ENCODE assay signal across 8 mouse cellular contexts in genomic region chr14:54925349-54926342, GRCm38 (mm10). TPM values are rescaled to one million over a fixed set of nuclear protein-coding genes. Genes with fewer than 3 reads are reported as not detected.
DNase-seq lines count a peak whose midpoint lies in the region; ATAC-seq and TF ChIP-seq lines count a peak whose summit lies in the region.

Gene Efs (minus strand): TSS chr14:54926126.

- peak within 1 kb of the TSS; percentile 97 for H3K9ac ChIP-seq in embryonic facial prominence, embryonic 13.5 days
- H3K9ac ChIP-seq in liver, embryonic 15.5 days: no peak within 1 kb of the TSS
- peak within 1 kb of the TSS; percentile 68 for H3K9ac ChIP-seq in neural tube, embryonic 15.5 days (replicated peaks)

- DNase-seq in left cerebral cortex, adult 2 months (ENCODE audit: extremely low spot score in 1 of 2, low spot score in 2 of 2): peak; percentile 53 to 55
- no peak for DNase-seq in left cerebral cortex, adult 8-10 months (ENCODE audit: low spot score in 2 of 2)
- DNase-seq in heart, adult 9 months (ENCODE audit: low spot score in 2 of 2): peak; percentile 56 to 68
- peak; percentile 23 to 31 for DNase-seq in kidney, adult 8-10 months

- intact Hi-C loops in left cerebral cortex, adult 2 months (cut with DNase I): no loop called here

- H3K4me3 ChIP-seq in left cerebral cortex, adult 2 months: peak within 1 kb of the TSS; percentile 54
- H3K4me3 ChIP-seq in embryonic facial prominence, embryonic 13.5 days: peak within 1 kb of the TSS; percentile 65
- H3K4me3 ChIP-seq in liver, embryonic 15.5 days (replicated peaks): peak within 1 kb of the TSS; percentile 35
- peak within 1 kb of the TSS; percentile 52 for H3K4me3 ChIP-seq in neural tube, embryonic 15.5 days (replicated peaks)

- H3K9me3 ChIP-seq in embryonic facial prominence, embryonic 13.5 days: peaks cover 18% of the 10 kb centered on the region
- no peaks in the 10 kb centered on the region for H3K9me3 ChIP-seq in liver, embryonic 15.5 days (replicated peaks)
- H3K9me3 ChIP-seq in neural tube, embryonic 15.5 days (replicated peaks): no peaks in the 10 kb centered on the region; the same call in 1 of the 2 replicates

- no peaks in the 10 kb centered on the region for H3K27me3 ChIP-seq in embryonic facial prominence, embryonic 13.5 days
- H3K27me3 ChIP-seq in liver, embryonic 15.5 days: peaks cover 80% of the 10 kb centered on the region
- H3K27me3 ChIP-seq in neural tube, embryonic 15.5 days (replicated peaks): 0 out of 2 replicates have a peak, but pooled peaks cover 3% of the 10 kb centered on the region

- no peak for TF ChIP-seq CTCF in left cerebral cortex, adult 2 months (IDR thresholded peaks at IDR 0.05)

- H3K36me3 ChIP-seq in embryonic facial prominence, embryonic 13.5 days: peaks cover 26% of the 10 kb centered on the region
- no peaks in the 10 kb centered on the region for H3K36me3 ChIP-seq in liver, embryonic 15.5 days (replicated peaks)
- H3K36me3 ChIP-seq in neural tube, embryonic 15.5 days: peaks cover 6% of the 10 kb centered on the region; the same call in 1 of the 2 replicates

- under 1% methylated on average over 50 of the region's 57 CpGs for WGBS in embryonic facial prominence, embryonic 13.5 days
- 8% methylated on average over 57 of the region's 57 CpGs for WGBS in liver, embryonic 15.5 days (ENCODE audit: insufficient replicate concordance)
- under 1% methylated on average over 57 of the region's 57 CpGs for WGBS in neural tube, embryonic 15.5 days

- peak; percentile 60 for ATAC-seq in embryonic facial prominence, embryonic 13.5 days (ENCODE audit: insufficient number of reproducible peaks, insufficient read depth, low FRiP score, low TSS enrichment, low read depth)
- 0 out of 2 replicates have a peak, but pooled peaks have one; percentile 24 for ATAC-seq in liver, embryonic 15.5 days (ENCODE audit: insufficient read depth)
- peak; percentile 45 for ATAC-seq in neural tube, embryonic 15.5 days (ENCODE audit: low FRiP score)
- no peak for ATAC-seq in megakaryocyte-erythroid progenitor cell, adult 5-6 weeks (replicated peaks; ENCODE audit: low FRiP score, low TSS enrichment, poor library complexity, severe bottlenecking)

- H3K27ac ChIP-seq in left cerebral cortex, adult 2 months: peak within 1 kb of the TSS; percentile 76
- H3K27ac ChIP-seq in embryonic facial prominence, embryonic 13.5 days: peak within 1 kb of the TSS; percentile 100
- no peak within 1 kb of the TSS; the same call in 1 of the 2 replicates for H3K27ac ChIP-seq in liver, embryonic 15.5 days (replicated peaks)
- peak within 1 kb of the TSS; percentile 88 for H3K27ac ChIP-seq in neural tube, embryonic 15.5 days (replicated peaks)

- peaks cover 54% of the 10 kb centered on the region for H3K4me1 ChIP-seq in embryonic facial prominence, embryonic 13.5 days
- peaks cover 19% of the 10 kb centered on the region for H3K4me1 ChIP-seq in liver, embryonic 15.5 days (replicated peaks)
- peaks cover 49% of the 10 kb centered on the region for H3K4me1 ChIP-seq in neural tube, embryonic 15.5 days

- peak within 1 kb of the TSS; percentile 92 for H3K4me2 ChIP-seq in embryonic facial prominence, embryonic 13.5 days
- H3K4me2 ChIP-seq in liver, embryonic 15.5 days: peak within 1 kb of the TSS; percentile 58
- H3K4me2 ChIP-seq in neural tube, embryonic 15.5 days: peak within 1 kb of the TSS; percentile 97

RNA-seq across cellular contexts. Expression of gene Efs, which starts in this region (rescaled TPM):
- 1 to 10 TPM; 5.1 to 8.1 TPM for total RNA-seq in left cerebral cortex, adult 2 months (2021)
- total RNA-seq in left cerebral cortex, adult 8-10 months (2022): 10 to 100 TPM in 1 of 4 experiments, 1 to 10 TPM in 3; 8.9 to 10.3 (median 9.1) TPM
- polyA plus RNA-seq in embryonic facial prominence, embryonic 13.5 days (2015; fragmentation: Nextera tagmentation; extraction: Ambion mirVana): 50.3 and 50.9 TPM in 2 replicates
- polyA plus RNA-seq in liver, embryonic 15.5 days (2015; fragmentation: Nextera tagmentation; extraction: Ambion mirVana): 0.62 and 0.63 TPM in 2 replicates
- polyA plus RNA-seq in neural tube, embryonic 15.5 days (2015; fragmentation: Nextera tagmentation; extraction: Ambion mirVana): 11.9 and 16.4 TPM in 2 replicates
- total RNA-seq in megakaryocyte-erythroid progenitor cell, adult 5-6 weeks (2014; fragmentation: Nextera tagmentation): not detected in 2 replicates
- total RNA-seq in megakaryocyte-erythroid progenitor cell, adult 5-6 weeks (2017): not detected in 2 replicates

Comparison
In these comparisons a context has a peak if more than half of its experiments do, and no peak if none do; other contexts are left out.
1. RNA of gene Efs (total RNA-seq): 8.9 to 10.3 TPM in left cerebral cortex, adult 8-10 months and 5.1 to 8.1 TPM in left cerebral cortex, adult 2 months; not detected in megakaryocyte-erythroid progenitor cell, adult 5-6 weeks; every median in the first group is over 4 times any median in the second.
2. DNase-seq: peak in left cerebral cortex, adult 2 months (2 of 2), heart, adult 9 months (2 of 2) and kidney, adult 8-10 months (2 of 2); none in left cerebral cortex, adult 8-10 months (0 of 2).
3. Peak in ATAC-seq, H3K4me3 ChIP-seq and H3K4me2 ChIP-seq in liver, embryonic 15.5 days; RNA of the gene not detected or under 1 TPM.
4. Peak in every context shown above with its lines, with median percentiles within 50 percentile points of each other: H3K4me3 ChIP-seq and H3K4me2 ChIP-seq.